Mouse (Mus musculus) brain, embryonic 14.5 days (tissue): ENCODE results near the gene Nckap5.

ENCODE experiments used
- CTCF ChIP-seq: fragments of 200-500 bp; IDR thresholded peaks from 2 replicates; pipeline ENCODE4 v1.5.1; 2012; ENCODE audit warnings: inconsistent platforms, mild to moderate bottlenecking, moderate library complexity, borderline replicate concordance; ENCODE audit not compliant: insufficient read depth, insufficient read length; ENCODE audit errors: extremely low read depth
- POLR2A ChIP-seq: fragments of 200-500 bp; IDR thresholded peaks from 2 replicates; pipeline ENCODE4 v1.6.1; 2012; ENCODE audit warnings: mild to moderate bottlenecking, inconsistent platforms, borderline replicate concordance; ENCODE audit not compliant: poor library complexity, insufficient read depth, insufficient read length, severe bottlenecking; ENCODE audit errors: extremely low read depth

- TF ChIP-seq CTCF, result no peak
- TF ChIP-seq POLR2A, result no peak
Observed at GRCm38 (mm10) chr1:126391204-126391603, 439.4 kb downstream of the Nckap5 start.
